Mouse (Mus musculus): ENCODE measurements at regions not wholly inside any gene's neighbourhood (a gene's known extent, or its start where the extent isn't known, plus 50 kb on each side); places are given as distances from the start of the nearest gene placed in this dataset.

- DNase-seq (ENCODE audit: low spot score in 2 of 2), result no peak
These were observed 189.5 kb upstream of the Rybp start for GRCm38 (mm10) chr6:100476550-100477366.

DNA sequence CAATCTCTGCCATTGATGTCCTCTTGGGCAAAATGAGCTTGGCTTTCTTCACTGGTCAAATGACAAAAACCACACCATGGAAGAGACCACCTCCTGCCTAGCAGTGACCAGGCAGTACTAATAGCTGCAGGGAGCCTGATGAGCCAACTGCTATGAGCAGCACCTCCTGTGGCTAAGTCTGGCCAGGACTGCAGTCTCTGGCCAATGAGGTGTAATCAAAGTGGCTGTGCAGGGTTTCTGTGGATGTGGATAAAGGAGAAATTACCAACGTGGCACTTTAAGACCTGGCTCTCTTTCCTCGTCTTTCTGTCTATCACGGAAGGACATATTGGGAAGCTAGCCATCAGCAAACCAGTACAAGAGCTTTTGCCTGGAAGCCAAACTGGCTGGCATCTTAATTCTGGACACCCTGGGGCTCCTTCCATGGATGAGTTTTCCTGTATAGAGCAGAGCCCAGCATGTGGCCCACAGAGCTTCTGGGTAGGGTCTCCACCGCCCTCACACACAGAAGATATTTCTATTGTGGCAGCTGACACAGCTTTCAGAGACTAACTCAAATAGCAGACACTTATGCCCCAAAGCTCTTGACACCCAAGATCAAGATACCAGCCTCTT is 188.2 kb upstream of the Rybp start:
- no peak for DNase-seq (ENCODE audit: low spot score in 2 of 2)

DNA sequence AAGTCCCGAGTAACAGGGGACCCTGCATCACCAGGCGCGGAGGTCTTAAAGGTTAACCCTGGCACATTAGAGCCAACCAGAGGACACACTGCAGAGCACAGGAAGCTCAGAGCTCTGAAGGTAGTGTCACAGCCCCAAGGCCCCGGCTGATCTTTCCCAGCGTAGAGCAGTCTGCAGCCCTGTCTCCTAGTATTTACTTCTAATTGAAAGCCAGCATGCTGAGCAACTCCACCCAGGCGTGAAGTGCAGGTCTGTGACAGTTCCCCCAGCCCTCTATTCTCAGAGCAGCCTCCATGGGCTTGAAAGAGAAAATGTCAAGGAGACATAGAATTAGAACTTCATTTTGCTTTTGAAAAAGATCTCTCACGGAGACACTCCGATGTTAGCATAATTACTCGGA is 187.0 kb upstream of the Rybp start:
- DNase-seq (ENCODE audit: low spot score in 2 of 2), result no peak

DNA sequence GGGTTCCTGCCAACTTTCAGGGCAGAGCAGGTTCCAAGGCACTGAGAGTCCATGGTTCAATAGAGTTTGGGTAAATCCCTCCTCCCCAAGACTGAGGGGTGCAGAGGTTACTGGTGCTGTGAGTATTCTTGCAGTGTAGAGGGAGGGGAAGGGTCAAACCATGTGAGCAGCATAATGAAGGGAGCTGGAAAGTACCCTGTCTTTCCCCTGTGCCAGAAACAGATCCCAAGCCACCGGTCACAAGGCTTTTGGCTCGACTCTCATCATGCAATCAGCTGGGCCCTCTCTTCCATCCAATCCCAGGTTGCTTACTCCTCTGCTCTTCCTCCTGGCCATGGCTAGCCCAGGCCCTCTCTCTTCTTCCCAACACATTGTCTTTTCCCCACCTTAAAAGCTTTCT is 182.8 kb upstream of the Rybp start:
- no peak for DNase-seq (ENCODE audit: low spot score in 2 of 2)

GRCm38 (mm10) chr6:100462757-100463156 is 175.5 kb upstream of the Rybp start:
- no peak for DNase-seq (ENCODE audit: low spot score in 2 of 2)

- no peak for DNase-seq (ENCODE audit: low spot score in 2 of 2)
These were observed 166.1 kb upstream of the Rybp start for GRCm38 (mm10) chr6:100453401-100453800.

DNA sequence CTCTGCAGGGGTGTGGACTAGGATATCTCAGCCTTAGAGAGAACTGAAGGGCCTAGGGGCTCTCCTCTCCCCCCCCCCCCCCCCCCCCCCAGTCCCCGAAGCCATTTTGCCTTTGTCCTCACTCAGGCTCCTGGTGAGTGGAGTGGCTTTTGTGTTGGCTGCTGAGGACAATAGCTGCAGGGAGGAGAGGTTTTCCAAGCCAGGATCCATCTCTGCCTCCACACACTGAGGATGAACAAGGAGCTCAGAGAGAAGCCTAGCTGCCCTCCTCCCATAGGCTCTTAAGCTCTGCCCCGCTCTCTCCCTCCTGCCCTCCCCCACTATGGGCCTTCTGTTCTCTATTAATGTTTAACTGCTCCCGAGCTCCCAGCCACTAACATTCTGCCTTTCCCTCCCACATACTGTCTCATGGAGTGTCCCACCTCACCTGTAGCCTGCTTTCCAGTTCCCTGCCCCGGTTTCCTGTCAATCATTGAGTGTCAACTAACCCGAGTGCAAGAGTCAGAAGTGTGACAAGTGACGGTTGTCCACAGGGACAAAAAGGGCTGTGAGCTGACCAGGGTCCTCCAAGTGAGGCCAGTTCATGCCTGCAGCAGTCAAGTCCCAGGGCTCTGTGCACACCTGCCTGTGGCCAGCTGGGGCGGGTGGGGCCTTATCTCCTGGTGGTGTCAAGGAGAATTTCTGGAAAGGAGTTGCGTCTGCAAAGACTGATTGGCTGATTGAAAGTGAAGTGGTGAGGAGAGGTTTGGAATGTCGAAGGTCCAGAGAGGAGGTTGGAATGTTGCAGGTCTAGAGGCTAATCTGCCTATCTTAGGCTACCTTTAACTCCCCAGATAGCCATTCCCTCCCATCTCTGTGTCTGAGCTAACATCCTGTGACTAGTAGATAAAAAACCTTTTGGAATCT is 165.1 kb upstream of the Rybp start:
- no peak for DNase-seq (ENCODE audit: low spot score in 2 of 2)

DNA sequence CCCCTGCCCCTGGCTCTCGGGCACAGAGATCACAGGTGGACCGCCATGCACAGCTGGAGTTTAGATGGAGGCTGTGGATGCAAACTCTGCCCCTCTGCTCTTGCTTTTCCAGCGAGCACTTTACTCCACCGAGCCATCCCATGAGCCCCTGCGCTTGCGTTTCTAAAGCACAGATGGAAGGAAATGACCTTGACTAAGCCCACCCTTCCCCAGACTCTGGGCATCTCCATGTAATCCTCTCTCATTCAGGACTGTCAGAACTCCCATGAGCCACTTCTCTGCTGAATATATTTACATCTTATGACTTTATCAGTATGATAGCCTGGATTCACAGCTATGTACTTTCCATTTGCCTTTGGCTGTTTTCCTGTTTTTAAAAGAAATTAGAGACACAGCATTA is 162.8 kb upstream of the Rybp start:
- no peak for DNase-seq (ENCODE audit: low spot score in 2 of 2)

DNA sequence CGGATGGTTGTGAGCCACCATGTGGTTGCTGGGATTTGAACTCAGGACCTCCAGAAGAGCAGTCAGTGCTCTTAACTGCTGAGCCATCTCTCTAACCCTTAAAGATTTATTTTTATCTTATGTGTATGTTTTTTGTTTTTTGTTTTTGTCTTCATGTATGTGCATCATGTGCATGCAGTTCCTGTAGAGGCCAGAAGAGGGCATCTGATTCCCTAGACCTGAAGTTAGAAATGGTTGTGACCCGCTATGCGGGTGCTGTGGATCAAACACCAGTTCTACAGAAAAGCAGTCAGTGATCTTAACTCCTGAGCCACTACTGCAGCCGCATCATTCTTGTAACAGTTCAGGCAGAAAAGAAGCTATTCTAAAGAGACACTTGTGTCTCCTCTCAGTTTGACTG is 161.8 kb upstream of the Rybp start:
- DNase-seq (ENCODE audit: low spot score in 2 of 2), result no peak

DNA sequence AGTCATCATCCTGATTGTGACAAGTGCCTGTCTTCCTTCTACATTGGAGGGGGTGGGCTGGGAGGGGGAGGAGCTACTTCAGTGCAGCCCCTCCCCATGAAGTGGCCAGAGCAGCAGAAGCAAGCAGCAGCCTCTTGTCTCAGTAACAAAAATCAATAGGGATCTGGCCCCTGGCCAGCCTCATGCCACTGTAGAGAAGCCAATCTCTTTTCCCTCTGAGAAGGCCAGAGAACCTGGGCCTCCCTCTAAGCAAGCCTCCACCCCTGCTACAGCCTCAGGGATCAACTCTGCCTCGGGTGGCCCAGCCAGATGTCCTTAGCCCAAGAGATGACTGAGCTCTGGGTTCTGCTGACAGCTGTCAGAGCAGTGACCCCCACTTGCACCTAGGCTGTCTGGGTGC is 159.9 kb upstream of the Rybp start:
- DNase-seq (ENCODE audit: low spot score in 2 of 2), result no peak

DNA sequence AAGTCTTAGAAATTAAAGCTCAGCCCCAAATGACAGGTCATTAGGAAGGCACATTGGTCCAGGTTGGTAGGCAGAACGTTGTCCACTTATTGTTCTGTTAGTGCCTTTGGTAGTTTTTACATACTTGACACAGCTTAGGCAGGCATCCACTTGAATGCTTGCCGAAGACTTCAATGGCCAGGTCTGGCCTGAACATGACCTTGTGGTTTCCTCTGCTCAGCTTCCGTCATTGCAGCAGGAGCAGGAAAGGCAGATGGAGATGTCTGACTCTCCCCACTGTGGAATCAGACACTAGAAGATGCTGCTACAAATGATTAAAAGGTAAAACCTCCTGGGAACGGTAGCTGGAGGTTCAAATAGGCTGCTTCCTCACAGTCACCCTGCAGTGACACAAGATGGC is 159.5 kb upstream of the Rybp start:
- DNase-seq (ENCODE audit: low spot score in 2 of 2), result no peak

DNA sequence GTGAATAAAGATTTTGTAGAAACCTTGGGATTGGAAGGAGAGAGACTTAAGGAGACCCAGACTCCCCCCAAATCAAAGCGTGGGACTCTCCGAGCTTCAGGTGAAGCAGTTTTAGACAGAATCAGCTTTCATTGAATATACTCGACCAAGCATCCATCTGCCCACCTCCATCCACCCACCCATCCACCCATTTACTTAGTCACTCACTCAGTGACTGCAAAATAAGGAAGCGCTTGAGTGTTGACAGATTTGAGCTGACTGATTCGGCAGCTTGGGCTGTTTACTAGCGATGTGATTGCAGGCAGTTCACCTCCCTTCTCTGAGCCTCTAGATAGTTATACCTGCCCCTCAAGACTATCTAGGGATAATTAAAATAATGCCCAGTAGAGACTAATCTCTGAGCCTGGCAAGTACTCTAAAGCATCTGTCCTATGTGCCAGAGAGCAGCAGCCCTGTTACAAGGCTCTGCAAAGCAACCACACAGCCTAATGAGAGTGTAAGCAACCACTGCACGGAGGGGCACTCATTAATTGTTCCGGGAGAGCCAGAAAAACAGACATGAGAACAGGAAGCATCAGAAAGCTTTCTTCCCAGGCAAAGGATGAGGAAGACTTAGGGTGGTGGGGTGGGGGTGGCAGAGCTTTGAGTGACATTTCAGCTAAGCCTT is 151.9 kb upstream of the Rybp start:
- no peak for DNase-seq (ENCODE audit: low spot score in 2 of 2)

DNA sequence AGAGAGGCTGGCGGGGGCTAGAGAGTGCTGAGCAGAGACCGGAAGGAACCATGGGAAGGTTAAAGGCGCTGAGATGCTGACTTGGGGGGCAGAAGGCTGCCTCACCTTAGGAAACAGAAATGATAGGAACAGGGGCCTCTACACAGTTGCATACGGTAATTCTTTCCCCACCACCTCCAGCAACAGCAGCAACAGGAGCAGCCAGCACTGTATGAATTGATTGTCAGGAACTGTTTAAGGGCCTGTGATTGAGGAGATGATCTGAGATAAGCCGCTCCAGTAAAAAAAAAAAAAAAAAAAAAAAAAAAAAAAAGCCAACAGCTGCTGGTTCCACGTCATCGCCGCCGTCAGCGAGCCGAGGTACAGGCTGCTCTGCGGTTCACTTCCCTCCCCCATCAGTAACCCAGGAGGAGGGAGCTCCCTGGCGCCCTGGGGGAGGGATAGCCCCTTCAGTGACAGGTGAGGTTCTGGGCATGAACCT is 151.3 kb upstream of the Rybp start:
- peak in 1 of 2 experiments; percentile 9 for DNase-seq (ENCODE audit: low spot score in 2 of 2)

- DNase-seq (ENCODE audit: low spot score in 2 of 2), result no peak
These were observed 150.7 kb upstream of the Rybp start for GRCm38 (mm10) chr6:100437980-100438379.

- no peak for DNase-seq (ENCODE audit: low spot score in 2 of 2)
These were observed 149.2 kb upstream of the Rybp start for GRCm38 (mm10) chr6:100436507-100436906.

- DNase-seq (ENCODE audit: low spot score in 2 of 2), result no peak
These were observed 147.9 kb upstream of the Rybp start for GRCm38 (mm10) chr6:100435222-100435621.

DNA sequence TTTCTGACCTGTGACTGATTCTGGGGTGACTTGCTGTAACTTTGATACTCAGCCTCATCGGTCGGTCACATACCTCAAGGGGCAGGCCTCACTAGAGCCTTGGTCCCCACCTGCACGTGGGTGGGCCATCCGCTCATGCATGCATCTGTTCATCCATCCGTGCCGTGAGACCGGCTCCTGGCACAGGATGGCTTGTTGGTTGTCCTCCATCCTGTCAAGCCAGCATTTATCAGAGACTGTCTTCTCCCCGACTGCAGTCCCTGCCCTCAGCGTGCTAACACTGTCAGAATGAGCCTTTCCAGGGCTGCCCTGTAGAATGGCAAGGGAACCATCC is 146.2 kb upstream of the Rybp start:
- no peak for DNase-seq (ENCODE audit: low spot score in 2 of 2)

DNA sequence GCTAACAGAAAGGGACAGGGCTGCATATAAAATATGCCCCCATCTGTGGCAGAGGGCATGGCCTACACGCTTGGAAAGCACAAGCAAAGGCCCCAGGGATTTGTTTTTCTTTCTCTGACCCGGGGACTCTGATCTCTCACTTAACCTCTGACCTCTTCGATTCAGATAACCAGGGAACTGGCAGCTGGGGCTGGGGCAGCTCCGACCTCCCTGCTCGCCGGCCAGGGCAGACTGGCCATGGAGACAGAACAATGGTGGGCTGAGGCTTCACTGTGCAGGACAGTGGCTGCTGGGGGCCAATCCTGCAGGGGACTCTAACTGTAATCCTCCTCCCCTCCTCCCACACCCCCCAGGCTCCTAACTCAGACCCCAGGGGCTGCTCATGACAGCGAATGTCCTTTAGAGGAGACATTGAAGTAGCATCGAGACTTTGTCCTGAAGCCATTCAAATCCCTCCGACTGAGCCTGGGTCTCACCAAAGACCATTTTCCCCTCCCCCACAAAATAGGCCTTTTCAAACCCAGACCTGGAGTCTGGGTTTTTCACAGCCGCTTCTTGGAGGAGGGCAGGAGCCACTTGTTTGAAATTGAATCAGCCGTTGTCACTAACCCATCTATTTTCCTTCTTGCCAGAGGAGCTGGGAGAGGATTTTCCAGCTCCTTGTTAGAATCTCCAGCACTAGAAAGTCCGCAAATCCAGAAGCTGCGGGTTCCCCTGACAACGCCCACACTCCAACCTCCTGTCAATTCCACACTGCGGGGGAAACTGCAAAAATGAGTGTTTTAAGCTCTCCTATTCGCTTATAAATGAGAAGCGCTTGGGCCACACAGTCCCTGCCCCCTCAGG is 145.6 kb upstream of the Rybp start:
- no peak for DNase-seq (ENCODE audit: low spot score in 2 of 2)

GRCm38 (mm10) chr6:100430286-100430685 is 143.0 kb upstream of the Rybp start:
- DNase-seq (ENCODE audit: low spot score in 2 of 2), result no peak

GRCm38 (mm10) chr6:100429511-100429910 is 142.2 kb upstream of the Rybp start:
- DNase-seq (ENCODE audit: low spot score in 2 of 2), result no peak

DNA sequence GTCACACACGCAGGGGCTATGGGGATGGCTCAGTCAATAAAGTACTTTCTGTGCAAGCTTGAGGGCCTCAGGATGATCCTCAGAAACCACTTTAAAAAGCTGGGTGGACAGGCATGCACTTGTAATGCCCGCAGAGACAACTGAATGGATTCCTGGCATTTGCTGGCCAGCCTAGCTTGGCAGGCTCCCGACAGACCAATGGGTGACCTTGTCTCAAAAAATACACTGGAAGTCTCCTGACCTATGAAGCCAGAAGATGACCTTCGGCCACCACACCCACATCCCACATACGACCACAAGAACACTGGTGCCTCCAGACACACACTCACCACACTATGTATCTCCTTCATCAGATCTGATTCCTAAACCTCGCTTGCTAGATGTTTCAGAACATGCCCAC is 141.5 kb upstream of the Rybp start:
- DNase-seq (ENCODE audit: low spot score in 2 of 2), result no peak
